Mouse (Mus musculus) left cerebral cortex, postnatal 4 days (tissue): ENCODE measurements around the gene Timm17b. TPM values are rescaled to one million over a fixed set of nuclear protein-coding genes. Genes with fewer than 3 reads are reported as not detected.
A peak's percentile ranks its signal among the peaks of the same experiment; 100 is the strongest.

Experiments used
- DNase-seq: peaks from one replicate; pipeline ENCODE4 v3.0.0-alpha.2; 2022
- intact Hi-C: fragments of 180-260 bp; cut with DNase I; formaldehyde crosslinking; loops from one replicate; pipeline ENCODE4 v1.15.1; 2025
- total RNA-seq, 2 experiments: library from RNA; stranded (reverse); gene quantifications; 2 replicates each; pipeline ENCODE4 v1.2.3; 2021

Gene Timm17b
- total RNA-seq, 2 experiments from 2014 or later: 46.6 to 54.4 TPM

DNA sequence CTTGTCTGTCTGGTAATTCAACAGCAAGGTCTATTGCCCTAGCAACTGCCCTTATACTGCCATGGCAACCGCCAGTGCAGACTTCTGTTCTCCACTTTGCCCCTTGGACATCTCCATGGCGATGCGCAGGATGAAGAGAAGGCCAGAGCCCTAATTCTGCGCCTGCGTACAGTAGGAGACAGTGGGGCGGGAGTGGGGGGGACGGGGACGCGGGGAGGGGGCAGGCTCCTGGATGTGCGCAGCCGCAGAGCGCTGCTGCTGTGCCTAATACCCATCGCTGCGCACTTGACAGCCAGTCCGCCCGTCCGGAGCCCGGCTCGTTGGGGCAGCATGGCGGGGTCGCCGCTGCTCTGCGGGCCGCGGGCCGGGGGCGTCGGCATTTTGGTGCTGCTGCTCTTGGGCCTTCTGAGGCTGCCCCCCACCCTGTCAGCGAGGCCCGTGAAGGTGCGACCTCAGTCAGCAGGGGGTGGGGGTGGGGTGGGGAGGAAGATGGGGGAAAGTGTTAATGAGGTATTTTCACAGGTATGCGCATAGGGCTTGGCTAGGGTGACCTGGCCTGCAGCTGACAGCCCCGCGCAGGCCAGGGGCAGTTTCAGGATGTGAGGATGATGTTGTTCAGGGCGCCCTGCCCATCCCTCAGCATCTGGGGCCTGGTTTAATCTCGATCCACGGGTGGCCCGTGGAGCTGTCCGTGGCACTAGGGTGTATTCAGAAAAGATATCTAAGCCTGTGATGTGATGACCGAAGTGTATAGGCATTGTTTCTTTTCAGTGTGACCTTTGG lies 20.6 kb downstream of the Timm17b start, which contains the start of gene Pcsk1n:
Gene Pcsk1n, plus strand, starts transcription at position 222 of the 783 bp plus-strand sequence.
- intact Hi-C loops: no loop called here
- DNase-seq: peak; percentile 74

DNA sequence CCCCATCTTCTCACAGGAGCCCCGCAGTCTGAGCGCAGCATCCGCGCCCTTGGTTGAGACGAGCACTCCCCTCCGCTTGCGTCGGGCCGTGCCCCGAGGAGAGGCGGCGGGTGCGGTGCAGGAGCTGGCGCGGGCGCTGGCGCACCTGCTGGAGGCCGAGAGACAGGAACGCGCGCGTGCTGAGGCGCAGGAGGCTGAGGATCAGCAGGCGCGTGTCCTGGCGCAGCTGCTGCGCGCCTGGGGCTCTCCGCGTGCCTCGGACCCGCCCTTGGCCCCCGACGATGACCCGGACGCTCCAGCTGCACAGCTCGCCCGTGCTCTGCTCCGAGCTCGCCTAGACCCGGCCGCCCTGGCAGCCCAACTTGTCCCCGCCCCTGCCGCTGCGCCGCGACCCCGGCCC lies 22.9 kb downstream of the Timm17b start:
- intact Hi-C loops: no loop called here
- DNase-seq: no peak

DNA sequence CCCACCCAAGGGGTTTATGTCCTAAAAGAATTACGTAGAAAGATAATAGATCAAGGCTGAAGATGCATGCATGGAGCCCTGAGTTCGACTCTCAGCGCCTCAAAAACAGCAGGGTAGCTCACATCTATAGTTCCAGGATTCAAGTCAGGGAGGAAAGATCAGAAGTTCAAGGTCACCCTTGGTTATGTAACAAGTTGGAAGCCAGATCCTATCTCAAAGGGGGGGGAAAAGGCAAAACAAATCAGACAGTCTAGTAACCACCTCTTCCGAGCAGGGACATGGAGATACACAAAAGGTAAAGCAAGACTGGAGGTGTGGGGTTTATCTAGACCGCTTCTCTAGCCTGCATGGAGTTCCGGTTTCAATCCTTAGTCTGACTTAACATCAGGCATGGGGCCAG lies 27.1 kb downstream of the Timm17b start:
- DNase-seq: no peak
- intact Hi-C loops: no loop called here

DNA sequence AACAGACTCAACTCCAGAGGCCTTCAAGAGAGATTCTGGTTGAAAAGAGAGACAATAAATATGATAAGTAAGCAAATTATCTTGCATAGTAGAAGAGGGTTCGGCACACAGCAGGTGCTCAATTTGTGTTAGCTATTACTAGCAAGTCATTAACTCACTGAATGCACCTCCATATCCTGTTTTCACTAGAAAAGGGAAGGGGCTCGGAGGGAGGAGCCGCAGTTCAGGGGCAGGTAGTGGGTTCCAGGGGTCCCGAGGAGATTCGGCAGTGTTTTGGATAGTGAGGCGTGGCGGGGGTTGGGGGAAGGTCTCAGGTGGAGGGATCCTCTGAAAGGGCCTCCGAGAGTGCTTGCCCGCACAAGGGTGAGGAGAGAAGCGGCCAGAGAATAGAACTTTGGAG lies 28.0 kb downstream of the Timm17b start:
- intact Hi-C loops: no loop called here
- no peak for DNase-seq

DNA sequence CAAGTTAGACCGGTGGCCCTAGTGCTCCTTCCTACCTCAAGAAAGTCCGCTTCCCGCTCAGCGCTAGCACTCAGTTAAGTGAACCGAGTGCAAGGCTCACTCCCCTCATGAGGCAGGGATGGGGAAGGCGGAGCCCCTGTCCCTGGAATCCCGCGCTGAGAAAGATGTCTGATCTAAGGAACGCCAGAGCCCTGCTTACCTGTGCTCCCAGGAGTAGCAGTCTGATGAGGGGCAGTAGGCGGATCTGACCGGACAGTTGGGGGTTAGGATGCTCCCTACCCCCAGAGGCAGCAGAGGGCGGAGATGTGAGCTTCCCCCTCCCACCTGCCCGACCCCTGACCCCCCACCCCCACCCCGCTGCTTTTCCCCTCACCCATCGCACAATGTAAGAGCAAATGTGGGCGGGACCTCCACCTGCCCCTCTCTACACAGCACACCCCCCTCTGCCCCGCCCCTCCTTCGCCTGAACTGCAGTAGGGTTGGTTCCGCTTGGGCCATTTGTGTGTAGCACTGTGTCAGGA lies 29.2 kb downstream of the Timm17b start, which contains the start of gene Eras:
Gene Eras, minus strand, starts transcription at position 338 of the 521 bp plus-strand sequence.
- no peak for DNase-seq
- intact Hi-C loops: no loop called here

DNA sequence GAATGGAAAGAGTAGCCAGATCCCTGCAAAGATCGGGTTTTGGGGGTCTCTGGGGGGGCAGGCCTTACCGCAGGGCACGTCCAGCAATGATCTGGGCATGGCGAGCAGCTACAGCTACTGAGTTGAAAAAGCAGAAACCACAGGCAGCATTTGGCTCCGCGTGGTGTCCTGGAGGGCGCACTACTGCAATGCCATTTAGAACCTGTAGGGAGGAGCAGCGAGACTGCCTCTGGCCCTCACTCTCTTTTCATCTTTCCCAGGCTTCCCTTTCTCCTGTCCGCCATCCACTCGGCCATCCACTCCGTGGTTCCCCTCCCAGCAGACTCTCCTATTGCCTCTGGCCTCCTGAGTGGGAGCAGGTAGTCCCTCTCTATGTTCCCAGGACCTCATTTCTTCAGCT lies 37.7 kb downstream of the Timm17b start:
- intact Hi-C loops: no loop called here
- no peak for DNase-seq

DNA sequence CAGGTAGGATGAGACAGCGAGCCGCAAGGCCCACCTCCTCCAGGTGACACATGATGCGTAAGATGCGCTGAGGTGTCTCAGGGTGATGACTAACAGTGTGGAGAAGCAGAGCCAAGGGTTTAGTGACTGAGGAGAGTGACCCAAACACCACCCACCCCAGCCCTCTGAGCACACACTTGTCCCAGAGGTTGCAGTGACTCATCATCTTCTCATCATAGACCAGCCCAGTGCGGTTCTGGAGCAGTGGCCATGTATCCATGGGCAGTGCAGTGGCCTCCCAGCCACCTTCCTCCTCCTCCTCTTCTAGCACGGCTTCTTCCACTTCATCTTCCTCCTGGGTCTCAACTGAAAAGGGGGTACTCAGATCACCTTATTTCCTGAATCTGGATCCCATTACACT lies 38.5 kb downstream of the Timm17b start:
- DNase-seq: no peak
- intact Hi-C loops: no loop called here

DNA sequence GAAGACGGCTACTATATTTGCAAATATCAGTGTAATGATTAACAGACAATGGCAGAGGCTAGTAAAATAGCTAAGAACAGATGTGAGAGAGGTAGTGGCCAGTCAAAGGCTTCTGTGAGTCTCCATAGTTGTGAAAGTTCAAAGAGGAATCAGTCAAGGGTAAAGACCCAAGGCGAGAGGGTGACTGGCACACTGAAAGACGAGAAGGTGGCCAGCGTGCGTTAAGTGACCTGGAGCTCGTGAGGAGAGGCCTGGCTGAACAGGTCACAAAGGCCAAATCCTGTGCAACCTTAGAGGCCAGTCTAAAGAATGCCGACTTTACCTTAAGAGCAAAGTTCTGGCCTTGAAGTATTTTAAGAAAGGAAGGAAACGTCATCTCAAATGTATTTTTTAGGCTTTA lies 46.5 kb downstream of the Timm17b start:
- intact Hi-C loops: no loop called here

DNA sequence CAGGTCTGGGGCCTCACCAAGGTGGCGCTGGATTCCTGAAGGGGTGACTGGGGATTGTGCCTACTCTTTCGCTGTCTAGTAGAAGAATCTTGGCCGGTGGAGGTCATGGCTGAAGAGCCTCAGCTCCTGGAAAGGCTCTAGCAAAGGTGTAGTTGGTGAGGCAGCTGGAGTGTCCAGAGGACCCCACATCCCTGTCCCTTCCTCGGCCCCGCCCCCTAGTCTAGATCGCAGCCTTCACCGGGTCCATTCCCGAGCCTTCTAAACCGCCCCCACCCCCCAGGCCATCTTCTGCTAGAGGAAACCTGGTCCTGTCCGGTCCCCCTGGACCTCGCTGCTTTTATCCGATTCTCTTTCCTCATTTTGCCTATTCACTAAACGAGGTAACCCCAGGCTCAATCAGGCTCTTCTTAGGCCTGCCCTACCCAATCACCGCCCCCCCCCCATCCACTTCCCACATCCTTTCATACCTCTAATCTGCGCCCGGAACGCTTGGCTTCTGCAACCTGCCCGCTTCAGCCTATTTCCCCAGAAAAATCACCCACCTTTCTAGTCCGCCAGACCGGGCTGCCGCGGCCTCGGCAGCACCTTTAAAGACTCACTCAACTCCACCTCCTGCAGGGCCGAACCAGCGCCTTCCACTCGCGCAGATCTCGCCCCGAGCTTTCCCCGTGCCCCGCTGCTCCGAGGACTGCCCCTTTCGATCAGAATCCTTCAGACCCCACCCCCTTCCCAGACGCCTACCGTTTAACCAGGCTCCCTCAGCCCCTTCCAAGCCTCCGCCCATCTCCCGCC lies 48.1 kb downstream of the Timm17b start, which contains the start of gene Hdac6:
Gene Hdac6, minus strand, starts transcription at position 782 of the 792 bp plus-strand sequence.
- intact Hi-C loops: no loop called here
- DNase-seq: peak; percentile 27

More for the DNA sequence above, 46.5 kb downstream of the Timm17b start:
- DNase-seq: no peak

DNA sequence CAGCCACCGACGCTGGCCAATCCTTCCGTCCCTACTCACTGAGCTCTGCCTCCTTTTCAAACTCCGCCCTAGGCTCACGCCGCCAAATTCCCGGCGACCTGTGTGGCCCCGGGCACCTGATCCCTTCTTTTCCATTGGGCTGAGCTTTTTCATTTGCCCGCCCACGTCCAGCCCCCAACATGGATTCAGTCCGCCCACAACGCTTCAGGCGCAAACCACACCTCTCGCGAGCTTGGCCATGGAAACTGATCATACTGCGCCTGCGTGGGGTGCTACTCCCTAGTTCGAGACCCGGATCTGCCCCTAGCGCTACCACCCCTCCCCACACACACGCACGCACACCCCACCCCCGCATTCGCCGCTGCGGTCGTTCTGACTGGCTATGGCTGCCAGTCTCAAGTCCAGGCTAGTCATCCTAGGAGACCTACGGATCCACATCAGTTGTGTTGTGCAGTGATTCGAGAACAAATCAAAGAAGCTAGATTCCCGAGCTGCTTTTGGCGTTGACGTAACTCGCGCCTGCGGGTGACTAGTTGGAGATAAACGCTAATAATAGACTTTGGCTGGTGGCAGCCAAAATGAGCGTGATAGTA lies 48.8 kb downstream of the Timm17b start:
- peak; percentile 94 for DNase-seq
- intact Hi-C loops: no loop called here

DNA sequence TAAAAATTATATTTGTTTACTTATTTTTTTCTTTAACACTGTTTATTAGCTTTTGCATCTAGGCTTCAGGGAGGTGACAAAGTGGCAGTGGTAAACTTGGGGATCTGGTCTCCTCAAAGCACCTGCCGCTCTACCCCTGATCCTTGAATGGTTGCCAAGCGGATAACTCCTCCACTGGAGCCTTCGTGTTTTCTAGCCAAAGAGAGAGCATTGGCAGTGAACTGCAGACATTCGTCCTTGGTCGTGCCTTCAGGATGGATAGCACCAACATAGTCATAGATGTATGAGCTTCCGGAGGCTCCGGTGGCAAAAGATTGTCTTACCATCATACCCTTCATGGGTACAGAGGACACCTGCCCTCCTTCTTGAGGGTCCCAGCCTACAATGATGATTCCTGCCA lies 50.9 kb downstream of the Timm17b start:
- DNase-seq: no peak
- intact Hi-C loops: no loop called here

Other genes with a start within 250 kb of the Timm17b start
- 1 to 10 TPM; 1.4 to 1.9 TPM for gene Prickle3, start 242.1 kb upstream of the Timm17b start, total RNA-seq
- gene Plp2, start 228.0 kb upstream of the Timm17b start, total RNA-seq: 10 to 100 TPM; 19.3 to 26.5 TPM
- under 1 TPM; 0.22 to 0.38 TPM for gene Magix, start 218.1 kb upstream of the Timm17b start, total RNA-seq
- 10 to 100 TPM; 39.0 to 42.0 TPM for gene Gpkow, start 202.2 kb upstream of the Timm17b start, total RNA-seq
- 10 to 100 TPM; 32.0 to 34.9 TPM for gene Wdr45, start 185.0 kb upstream of the Timm17b start, total RNA-seq
- under 1 TPM in 1 of 2 experiments, not detected in 1; 0.60 TPM for gene Gm45208, start 177.1 kb upstream of the Timm17b start, total RNA-seq
- gene Praf2, start 170.9 kb upstream of the Timm17b start, total RNA-seq: 10 to 100 TPM; 70.0 to 84.0 TPM
- gene Ccdc120, start 148.5 kb upstream of the Timm17b start, total RNA-seq: 10 to 100 TPM; 56.2 to 65.4 TPM
- 10 to 100 TPM; 24.0 to 29.0 TPM for gene Tfe3, start 136.8 kb upstream of the Timm17b start, total RNA-seq
- 10 to 100 TPM; 79.8 to 81.2 TPM for gene Gripap1, start 109.6 kb upstream of the Timm17b start, total RNA-seq
- gene Kcnd1, start 77.1 kb upstream of the Timm17b start, total RNA-seq: 10 to 100 TPM; 10.9 to 12.9 TPM
- gene Otud5, start 58.0 kb upstream of the Timm17b start, total RNA-seq: 10 to 100 TPM; 63.8 to 69.8 TPM
- 10 to 100 TPM; 25.4 to 27.2 TPM for gene Pim2, start 21.1 kb upstream of the Timm17b start, total RNA-seq
- gene Slc35a2, start 15.3 kb upstream of the Timm17b start, total RNA-seq: 10 to 100 TPM; 40.5 to 41.7 TPM
- 10 to 100 TPM; 92.7 to 98.2 TPM for gene Pqbp1, start 88 bp upstream of the Timm17b start, total RNA-seq
- gene Gm10491, start 8.5 kb downstream of the Timm17b start, total RNA-seq: not detected
- not detected for gene Gm10490, start 10.2 kb downstream of the Timm17b start, total RNA-seq
- gene Pcsk1n, start 20.5 kb downstream of the Timm17b start, total RNA-seq: 100 to 1,000 TPM; 188 to 204 TPM
- not detected for gene Eras, start 29.2 kb downstream of the Timm17b start, total RNA-seq
- 10 to 100 TPM; 62.5 to 71.4 TPM for gene Hdac6, start 48.5 kb downstream of the Timm17b start, total RNA-seq
- gene Gata1, start 78.7 kb downstream of the Timm17b start, total RNA-seq: not detected
- not detected for gene Glod5, start 119.1 kb downstream of the Timm17b start, total RNA-seq
- gene Suv39h1, start 175.4 kb downstream of the Timm17b start, total RNA-seq: 10 to 100 TPM; 35.0 to 36.7 TPM
- gene Was, start 191.1 kb downstream of the Timm17b start, total RNA-seq: under 1 TPM; 0.42 to 0.94 TPM
- gene Wdr13, start 233.5 kb downstream of the Timm17b start, total RNA-seq: 100 to 1,000 TPM; 214 to 224 TPM
- 100 to 1,000 TPM; 346 to 406 TPM for gene Rbm3, start 246.5 kb downstream of the Timm17b start, total RNA-seq